Mouse (Mus musculus): ENCODE measurements around the gene Olfr1509.
"Not testable (repeated sequence)": the region's sequence is repeated elsewhere in the genome, so short reads cannot be mapped to it uniquely, and the experiment has no call there.

Gene Olfr1509

DNA sequence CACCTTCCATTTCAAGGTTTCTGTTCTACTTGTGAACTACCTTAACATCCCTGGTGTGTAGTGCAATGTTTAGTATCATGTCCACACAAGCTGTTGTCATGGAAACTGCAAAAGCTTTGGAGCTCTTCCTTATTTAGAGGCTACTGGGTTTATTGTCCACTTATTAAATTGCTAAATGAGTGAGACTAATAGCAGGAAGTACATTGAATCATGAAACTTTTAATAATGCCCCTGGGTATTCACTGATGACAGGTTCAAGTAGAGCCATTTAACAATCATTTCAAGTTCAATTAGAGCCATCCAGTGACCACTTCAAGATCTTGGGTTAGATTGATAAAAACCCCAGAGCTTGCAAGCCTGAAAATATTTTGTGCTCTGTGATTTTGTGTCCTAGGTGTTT is at the start of gene Olfr1509:
Olfr1509 (plus strand) TSS at position 301 of the 400 bp plus-strand sequence.
- DNase-seq: no peak

DNA sequence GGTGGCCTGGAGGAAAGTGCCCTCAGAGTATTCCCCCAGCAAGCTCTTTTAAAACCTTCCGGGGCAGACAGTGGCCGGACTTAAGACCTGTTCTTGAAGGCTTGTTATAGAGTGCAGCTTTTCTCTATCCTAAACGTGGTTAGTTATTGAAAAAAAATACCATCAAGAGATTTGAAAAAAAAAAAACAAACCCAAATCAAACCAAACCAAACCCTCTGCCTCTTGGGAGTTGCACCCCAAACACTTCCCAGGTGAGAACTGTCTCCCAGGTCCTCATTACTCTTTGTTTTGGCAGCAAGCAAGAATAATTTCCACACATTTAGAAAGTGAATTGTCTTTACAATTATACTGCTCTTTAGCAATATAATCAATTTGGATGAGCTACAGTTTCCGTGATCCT is 45.5 kb upstream of the Olfr1509 start, which contains the start of gene Olfr1511:
Olfr1511 (minus strand) TSS at position 101 of the 400 bp plus-strand sequence.
- DNase-seq: no peak

DNA sequence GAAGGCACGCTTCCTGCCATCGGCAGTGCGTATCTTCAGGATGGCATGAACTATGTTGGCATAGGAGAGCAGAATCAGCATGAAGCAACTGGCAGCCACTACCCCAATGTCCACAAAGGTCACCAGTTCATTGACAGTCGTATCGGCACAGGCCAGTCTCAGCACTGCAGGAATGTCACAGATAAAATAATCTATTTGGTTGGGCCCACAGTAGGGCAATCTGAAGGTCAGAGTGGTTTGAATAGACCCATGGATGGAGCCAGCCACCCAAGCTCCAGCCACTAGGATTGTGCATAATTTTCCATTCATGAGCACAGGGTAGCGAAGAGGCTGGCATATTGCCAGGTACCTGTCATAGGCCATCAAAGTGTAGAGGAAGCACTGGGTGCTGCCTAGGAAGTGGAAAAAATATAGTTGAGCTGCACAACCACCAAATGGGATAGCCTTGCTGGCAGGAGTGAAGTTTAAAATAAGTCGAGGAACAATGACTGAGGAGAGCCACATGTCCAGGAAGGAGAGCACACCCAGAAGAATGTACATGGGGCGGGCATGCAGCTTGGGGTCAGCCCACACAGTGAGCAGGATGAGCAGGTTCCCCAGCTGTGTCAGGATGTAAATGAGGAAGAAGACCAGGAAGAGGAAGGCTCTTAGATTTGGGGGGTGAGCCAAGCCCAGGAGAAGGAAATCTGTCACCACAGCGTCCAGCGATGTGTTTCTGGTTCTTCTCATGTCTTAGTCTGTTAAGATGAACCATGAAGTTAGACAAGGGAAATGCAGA is 32.5 kb upstream of the Olfr1509 start:
- DNase-seq: not testable (repeated sequence)

DNA sequence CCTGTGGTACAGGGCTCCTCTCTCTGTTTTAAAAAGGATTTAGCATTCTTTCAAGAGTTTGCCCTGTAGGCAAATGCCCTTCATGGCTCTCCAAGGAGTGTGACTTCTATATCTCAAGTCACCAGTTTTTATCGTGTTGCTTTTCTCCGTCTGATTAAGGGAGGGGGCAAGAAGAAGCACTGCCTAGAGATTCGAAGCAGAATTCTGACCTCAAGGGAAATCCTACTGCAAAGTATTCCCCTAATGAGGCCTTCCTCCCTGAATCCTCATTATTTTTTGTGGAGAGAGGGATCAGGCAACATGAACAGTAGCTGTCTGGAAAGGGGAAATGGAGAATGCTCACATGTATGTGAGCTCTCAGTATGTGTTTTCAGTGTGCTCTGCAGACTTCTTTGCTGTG is 28.5 kb upstream of the Olfr1509 start, which contains the start of gene Olfr1510:
Olfr1510 (minus strand) TSS at position 101 of the 400 bp plus-strand sequence.
- no peak for DNase-seq

DNA sequence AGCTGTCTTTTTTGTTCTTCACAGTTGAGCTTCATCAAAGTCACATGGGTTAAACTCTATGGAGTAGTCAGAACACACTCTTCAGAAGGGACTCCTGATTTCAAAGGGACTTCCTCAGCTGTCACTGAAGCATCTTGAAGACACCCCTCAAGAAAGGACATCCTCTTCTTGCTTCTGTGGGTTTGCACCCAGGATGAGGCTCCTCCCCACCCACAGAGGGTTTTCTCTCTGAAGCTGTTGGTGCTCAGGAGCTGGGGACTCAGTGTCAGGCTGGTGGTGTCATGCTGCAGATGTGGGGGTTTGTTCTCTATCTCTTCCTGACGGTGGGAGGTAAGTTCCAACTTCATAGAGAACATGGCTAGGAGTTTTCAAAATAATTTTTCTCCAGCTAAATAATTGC is 15.1 kb upstream of the Olfr1509 start:
- DNase-seq: peak; percentile 74 to 88

DNA sequence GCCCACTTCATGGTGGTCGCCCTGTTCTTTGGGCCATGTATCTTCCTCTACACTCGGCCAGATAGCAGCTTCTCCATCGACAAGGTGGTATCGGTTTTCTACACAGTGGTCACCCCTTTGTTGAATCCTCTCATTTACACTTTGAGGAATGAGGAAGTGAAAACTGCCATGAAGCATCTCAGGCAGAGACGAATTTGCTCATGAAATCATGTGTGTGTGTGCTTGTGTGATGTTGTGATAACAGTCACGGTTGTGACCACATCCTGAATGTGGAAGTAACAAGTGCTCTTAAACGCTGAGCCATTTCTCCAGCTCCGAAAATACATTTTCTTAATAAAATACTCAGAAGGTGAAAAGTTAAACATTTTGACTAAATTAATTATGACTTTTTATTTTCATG is 8.3 kb downstream of the Olfr1509 start:
- peak; percentile 18 to 24 for DNase-seq

DNA sequence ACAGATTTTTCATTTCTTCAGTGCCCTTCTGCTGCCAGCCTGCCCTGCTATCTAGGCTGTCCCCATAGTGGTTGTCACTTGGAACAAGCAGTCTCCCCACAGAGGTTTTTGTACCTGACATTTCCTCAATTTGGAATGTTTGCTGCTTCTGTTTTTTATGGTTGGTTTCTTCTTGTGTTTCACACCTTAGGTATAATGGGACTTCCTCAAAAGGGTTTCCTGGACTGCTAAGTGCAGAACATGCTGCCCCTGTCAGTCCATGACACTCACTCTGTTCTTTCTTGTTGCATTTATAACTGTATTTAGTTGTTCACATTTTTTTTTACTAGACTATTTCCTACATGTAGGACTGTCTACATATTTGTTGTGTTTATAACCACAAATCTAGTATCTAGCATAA is 19.1 kb downstream of the Olfr1509 start:
- DNase-seq: no peak

DNA sequence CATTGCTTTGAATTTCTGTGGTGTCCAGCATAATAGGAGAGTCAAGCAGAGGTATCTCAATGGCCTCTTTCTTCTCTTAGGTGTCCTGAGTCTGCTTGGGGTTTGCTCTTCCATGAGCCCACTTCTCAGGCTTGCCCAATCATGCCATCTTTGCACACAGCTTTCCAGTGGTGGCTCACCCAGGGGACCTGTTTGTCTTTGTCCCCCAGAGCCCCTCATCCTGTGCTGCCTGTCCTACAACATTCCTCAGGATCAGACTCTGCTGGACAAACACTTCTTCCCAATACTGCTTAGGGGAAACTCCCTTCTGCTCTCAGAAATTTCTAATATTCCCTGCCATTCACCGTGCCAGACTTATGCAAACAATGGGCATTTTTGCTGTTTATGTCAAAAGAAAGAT is 22.9 kb downstream of the Olfr1509 start:
- no peak for DNase-seq

DNA sequence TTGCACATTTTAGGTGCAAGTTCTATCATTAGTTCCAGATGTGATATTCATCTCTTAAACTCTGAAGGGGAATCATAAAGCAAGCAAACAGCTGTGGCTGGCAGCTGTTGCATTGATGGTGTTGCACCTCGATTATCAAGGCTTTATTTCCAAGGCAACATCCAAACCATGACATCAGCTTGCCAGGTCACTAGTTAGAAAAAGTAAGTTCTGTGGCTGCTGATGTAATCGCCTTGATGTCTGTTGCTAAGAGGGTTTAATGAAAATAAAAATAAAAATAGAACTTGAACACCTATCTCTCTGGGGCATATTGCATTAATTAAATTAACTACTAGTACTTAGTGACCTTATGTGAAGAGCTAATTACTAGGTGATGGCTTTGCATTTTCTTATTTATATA is 24.6 kb downstream of the Olfr1509 start, which contains the start of gene Olfr1508:
Olfr1508 (minus strand) TSS at position 101 of the 400 bp plus-strand sequence.
- DNase-seq: no peak

DNA sequence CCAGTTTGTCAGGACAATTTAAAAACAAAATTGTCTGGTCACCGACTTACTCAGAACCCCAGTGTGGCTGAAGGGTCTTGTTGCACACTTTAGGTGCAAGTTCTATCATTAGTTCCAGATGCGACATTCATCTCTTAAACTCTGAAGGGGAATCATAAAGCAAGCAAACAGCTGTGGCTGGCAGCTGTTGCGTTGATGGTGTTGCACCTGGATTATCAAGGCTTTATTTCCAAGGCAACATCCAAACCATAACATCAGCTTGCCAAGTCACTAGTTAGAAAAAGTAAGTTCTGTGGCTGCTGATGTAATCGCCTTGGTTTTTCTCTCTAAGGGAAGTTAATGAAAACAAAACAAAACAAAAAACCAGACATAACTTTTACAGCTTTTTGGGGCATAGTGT is 52.7 kb downstream of the Olfr1509 start, which contains the start of gene Olfr1507:
Olfr1507 (minus strand) TSS at position 234 of the 400 bp plus-strand sequence.
- no peak for DNase-seq
